Mouse (Mus musculus): ENCODE measurements around the gene Nsg1. TPM values are rescaled to one million over a fixed set of nuclear protein-coding genes. Genes with fewer than 3 reads are reported as not detected.

The Nsg1 gene
- 10 to 100 TPM in 1 of 2 experiments, 1 to 10 TPM in 1; 6.4 to 23.3 TPM for polyA plus RNA-seq (2012; fragmentation: generic; extraction: Trizol)

DNA sequence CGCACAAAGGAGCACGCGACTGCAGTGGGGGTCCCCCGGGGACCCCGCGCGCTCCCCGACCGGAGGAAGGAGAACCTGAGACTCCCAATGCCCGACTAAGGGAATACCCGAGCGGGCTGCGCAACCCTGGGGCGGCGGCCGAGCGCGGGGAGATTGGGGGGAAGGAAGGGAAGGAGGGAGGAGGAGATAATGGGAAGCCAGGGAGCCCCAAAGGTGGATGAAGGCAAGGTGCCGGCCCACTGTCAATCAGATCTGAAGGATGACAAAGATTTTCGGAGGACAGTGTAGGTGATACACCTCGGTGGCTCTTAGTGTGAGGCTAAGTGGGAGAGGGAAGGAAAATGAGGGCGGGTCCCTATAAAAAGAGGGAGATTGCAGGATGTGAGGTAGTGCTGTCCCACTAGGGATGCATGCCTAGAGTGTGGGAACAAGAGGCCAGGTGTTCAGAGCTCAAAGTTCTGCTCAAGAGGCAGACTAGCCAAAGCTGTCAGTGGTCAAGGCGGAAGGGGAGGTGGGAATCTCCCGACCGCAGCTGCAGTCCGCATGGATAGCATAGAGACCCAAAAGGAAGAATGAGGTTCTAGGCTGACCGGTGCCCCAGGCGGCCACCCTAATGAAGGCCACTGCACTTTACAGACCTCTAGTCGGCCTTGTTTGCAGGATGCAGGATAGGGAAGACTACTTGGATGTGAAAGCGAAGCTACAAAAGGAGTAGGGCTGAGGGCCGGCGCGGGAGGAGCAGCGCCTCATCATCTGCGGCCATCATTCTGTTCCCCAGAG lies at the start of gene Nsg1:
TSS of gene Nsg1 (minus strand) at position 274 of the 780 bp plus-strand sequence.

Other genes starting within 250 kb of the Nsg1 start
- gene Stx18, start 121.2 kb downstream of the Nsg1 start, polyA plus RNA-seq (2012; fragmentation: generic; extraction: Trizol): 10 to 100 TPM in 1 of 2 experiments, 1 to 10 TPM in 1; 6.8 to 33.2 TPM
- gene Zbtb49, start 60.5 kb upstream of the Nsg1 start, polyA plus RNA-seq (2012; fragmentation: generic; extraction: Trizol): 1 to 10 TPM in 1 of 2 experiments, under 1 TPM in 1; 0.88 to 8.2 TPM
- 10 to 100 TPM; 12.0 to 12.8 TPM for gene Lyar, start 60.6 kb upstream of the Nsg1 start, polyA plus RNA-seq (2012; fragmentation: generic; extraction: Trizol)
- 10 to 100 TPM; 10.6 to 16.3 TPM for gene Tmem128, start 100.3 kb upstream of the Nsg1 start, polyA plus RNA-seq (2012; fragmentation: generic; extraction: Trizol)
- gene Otop1, start 116.1 kb upstream of the Nsg1 start, polyA plus RNA-seq (2012; fragmentation: generic; extraction: Trizol): under 1 TPM in 1 of 2 experiments, not detected in 1; 0.01 TPM
- not detected for gene Drd5, start 159.5 kb upstream of the Nsg1 start, polyA plus RNA-seq (2012; fragmentation: generic; extraction: Trizol)